Mouse (Mus musculus): ENCODE measurements at regions not wholly inside any gene's neighbourhood (a gene's known extent, or its start where the extent isn't known, plus 50 kb on each side); places are given as distances from the start of the nearest gene placed in this dataset.
A peak's percentile ranks its signal among the peaks of the same experiment; 100 is the strongest.
"Not testable (repeated sequence)": the region's sequence is repeated elsewhere in the genome, so short reads cannot be mapped to it uniquely, and the experiment has no call there.

GRCm38 (mm10) chr14:60525979-60526378 is 107.8 kb upstream of the Spata13 start:
- no peak for DNase-seq

DNA sequence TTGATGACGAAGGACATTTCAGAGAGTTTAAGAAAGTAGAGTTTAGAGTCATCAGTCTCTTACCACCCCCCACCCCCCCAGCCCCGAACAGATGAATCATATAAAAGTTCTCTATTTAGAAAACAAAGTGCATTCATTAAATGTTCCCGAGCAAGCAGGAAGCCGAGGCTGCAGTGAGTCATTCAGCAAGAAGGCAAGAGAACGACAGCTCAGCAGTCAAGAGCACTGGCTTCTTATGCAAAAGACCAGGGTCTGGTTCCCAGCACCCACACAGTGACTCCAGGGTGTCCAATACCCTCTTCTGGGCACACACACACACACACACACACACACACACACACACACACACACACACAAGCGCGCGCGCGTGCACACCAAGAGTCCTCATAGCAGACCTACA is 107.0 kb upstream of the Spata13 start:
- no peak for DNase-seq

DNA sequence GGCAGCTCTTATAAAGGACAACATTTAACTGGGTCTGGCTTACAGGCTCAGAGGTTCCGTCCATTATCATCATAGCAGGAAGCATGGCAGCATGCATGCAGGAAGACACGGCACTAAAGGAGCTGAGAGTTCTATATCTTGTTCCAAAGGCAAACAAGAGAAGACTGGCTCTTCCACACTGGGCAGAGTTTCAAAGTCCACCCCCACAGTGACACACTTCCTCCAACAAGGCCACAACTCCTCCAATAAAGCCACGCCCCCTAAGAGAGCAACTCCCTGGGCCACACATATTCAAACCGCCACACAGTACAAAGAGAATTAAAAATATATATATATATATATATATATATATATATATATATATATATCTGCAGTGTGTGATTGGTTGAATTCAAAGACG is 105.8 kb upstream of the Spata13 start:
- DNase-seq: no peak

GRCm38 (mm10) chr14:60528520-60528919 is 105.3 kb upstream of the Spata13 start:
- no peak for DNase-seq

- DNase-seq: peak; percentile 42
Measured at GRCm38 (mm10) chr14:60529022-60529421, 104.8 kb upstream of the Spata13 start.

GRCm38 (mm10) chr14:60529646-60530347 is 104.0 kb upstream of the Spata13 start:
- DNase-seq: no peak

DNA sequence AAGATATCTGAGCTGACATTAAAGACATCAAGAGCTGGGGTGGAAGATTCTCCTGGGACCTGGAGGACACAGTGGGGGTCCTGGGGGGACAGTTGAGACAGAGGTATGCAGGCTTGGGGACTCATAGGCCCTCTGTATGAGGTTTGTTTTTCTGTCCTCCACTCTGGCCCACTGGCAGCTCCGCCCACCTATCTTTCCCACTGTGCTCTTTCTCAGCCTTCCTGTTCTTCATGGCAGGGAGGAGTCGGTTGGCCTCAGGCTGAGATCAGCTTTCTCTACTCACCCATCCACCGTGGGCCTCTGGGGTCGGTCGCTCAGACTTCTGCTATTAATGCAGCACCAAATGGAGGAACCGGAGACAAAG is 103.5 kb upstream of the Spata13 start:
- no peak for DNase-seq

GRCm38 (mm10) chr14:60530973-60531372 is 102.8 kb upstream of the Spata13 start:
- no peak for DNase-seq

DNA sequence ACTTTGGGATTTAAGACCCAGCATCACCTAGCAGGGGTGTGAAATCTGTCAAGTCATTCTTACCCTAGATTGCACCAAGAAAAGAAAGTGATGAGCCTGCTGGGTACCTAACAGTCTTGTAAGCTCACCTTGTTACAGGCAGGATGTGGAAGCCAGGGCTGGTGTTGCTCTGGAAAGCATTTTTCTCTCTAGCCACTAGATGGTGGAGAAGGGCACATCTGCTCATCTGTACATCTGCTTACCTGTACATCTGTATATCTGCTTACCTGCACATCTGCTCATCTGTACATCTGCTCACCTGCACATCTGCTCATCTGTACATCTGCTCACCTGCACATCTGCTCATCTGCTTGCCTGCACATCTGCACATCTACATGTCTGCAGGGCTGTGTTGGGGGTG is 102.0 kb upstream of the Spata13 start:
- no peak for DNase-seq

- no peak for DNase-seq
Measured at GRCm38 (mm10) chr14:60533452-60534224, 100.2 kb upstream of the Spata13 start.

GRCm38 (mm10) chr14:60539040-60539439 is 94.8 kb upstream of the Spata13 start:
- DNase-seq: no peak

DNA sequence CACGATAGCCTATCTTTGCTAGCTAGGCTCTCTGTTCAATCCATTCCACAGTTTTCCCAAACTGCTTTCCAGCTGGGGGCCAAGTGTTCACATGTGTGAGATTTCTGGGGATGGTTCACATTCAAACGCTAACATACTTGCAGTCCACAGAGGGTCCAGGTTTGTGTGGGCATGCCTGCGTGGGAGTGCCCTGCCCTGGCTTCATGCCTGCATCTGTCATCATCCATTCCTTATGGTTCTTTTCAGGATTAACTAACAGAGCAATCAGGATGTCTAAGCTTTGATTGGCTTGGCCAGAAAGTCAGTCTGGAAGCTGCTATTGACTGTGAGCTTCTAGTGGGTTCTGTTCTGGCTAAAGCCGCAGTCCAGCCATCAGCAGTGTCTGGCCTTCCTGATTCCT is 93.7 kb upstream of the Spata13 start:
- DNase-seq: peak; percentile 47

GRCm38 (mm10) chr14:60541596-60541995 is 92.2 kb upstream of the Spata13 start:
- DNase-seq: no peak

- DNase-seq: no peak
Measured at GRCm38 (mm10) chr14:60544767-60545166, 89.0 kb upstream of the Spata13 start.

- DNase-seq: peak; percentile 85
Measured at GRCm38 (mm10) chr14:60554222-60554740, 79.5 kb upstream of the Spata13 start.

DNA sequence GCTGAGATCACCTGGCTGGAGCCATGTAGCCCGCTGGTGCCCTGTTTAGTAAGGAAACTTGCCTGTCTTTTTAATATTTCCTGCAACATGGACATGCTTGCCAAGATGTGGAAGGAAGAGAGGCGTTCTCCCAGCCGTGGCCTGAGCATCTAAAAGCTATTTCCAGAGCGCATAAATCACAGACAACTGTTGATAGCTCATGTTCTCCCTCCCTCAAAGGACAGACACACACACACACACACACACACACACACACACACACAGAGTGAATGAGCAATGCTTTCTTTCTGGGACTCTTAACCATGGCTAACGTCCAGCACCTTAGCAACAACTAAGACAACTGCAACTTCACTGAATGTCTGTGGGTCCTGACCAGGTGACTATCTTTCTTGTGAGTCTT is 77.3 kb upstream of the Spata13 start:
- DNase-seq: no peak

- no peak for DNase-seq
Measured at GRCm38 (mm10) chr14:60557020-60557419, 76.8 kb upstream of the Spata13 start.

DNA sequence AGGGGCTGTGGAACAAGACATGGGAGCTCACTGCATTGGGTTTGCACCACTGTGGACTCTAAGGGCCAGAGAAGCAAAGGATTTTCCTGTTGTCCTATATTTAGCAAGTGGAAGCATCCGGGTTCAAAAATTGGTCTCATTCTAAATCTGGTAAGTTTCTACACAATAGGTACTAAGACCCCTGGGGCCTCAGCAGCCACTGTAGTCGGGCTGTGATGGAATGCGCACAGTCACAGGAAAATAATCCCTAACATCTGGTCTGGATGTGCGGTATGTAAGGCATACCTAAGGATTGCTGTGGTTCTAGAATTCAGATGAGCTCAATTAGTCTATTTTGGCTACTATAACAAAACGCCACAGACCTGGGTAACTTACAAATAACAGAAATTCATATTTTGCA is 74.4 kb upstream of the Spata13 start:
- DNase-seq: no peak

DNA sequence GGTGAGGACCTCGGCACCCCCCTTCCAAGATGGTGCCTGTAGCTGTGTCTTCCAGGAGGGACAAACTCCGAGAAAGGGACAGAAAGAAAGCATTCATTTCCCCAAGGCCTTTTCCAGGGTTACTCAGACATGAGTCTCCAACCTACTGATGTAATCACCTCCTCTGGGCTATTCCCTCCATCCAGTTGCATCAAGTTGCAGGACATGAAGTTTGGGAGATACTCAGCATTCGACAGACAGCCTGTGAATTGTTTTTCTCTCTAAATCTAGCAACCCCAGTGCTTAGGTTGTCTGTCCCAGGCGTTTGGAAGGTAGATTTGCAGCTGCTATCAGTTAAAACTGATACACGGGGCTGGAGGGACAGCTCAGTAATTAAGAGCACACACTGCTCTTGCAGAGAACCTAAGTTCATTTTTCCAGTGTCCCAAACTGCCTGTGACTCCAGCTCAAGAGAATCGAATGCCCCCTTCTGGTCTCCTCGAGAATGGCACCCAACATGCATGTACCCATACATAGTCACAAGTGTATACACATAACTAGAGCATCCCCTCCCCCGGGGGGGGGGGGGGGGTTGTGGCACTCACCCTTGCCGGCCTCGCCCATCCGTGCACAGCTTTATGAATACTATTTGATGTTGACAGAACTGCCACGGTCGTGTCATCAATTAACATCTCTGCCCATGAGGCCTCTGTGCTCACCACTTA is 73.8 kb upstream of the Spata13 start:
- DNase-seq: no peak

DNA sequence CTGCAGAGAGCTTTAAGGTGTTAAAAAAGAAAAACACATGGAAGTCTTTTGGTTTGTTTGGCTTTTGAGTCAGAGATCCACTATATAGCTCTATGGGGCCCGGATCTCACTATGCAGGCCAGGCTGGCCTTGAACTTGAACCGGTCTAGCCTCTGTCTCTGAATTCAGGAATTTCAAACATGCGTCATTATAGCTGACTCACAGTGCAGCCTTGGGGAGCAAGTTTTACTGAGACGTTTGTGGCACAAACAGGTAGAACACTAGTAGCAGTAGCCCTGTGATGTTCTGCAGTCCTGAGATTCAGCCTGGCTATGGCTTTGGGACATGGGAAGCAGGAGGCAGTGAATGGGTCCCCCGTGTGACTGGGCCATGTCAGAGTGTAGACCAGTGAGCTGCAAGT is 57.5 kb upstream of the Spata13 start:
- DNase-seq: no peak

GRCm38 (mm10) chr14:60580131-60580530 is 53.7 kb upstream of the Spata13 start:
- DNase-seq: not testable (repeated sequence)
